Mouse (Mus musculus): ENCODE results near the gene Ldb2. TPM values are rescaled to one million over a fixed set of nuclear protein-coding genes. Genes with fewer than 3 reads are reported as not detected.

Ldb2 gene
- total and polyA plus RNA-seq, 3 experiments, result 7.3 to 15.1 (median 7.6) TPM

GRCm38 (mm10) chr5:44729646-44730310, 69.7 kb downstream of the Ldb2 start:
- intact Hi-C loops (cut with DNase I), result loop anchor here (10.0 kb wide), 1 partner anchor 425 kb away; no protein-coding TSS in a partner anchor
- Histone ChIP-seq H3K27me3 (ENCODE audit: control insufficient read depth, insufficient read depth, low read length) (no peaks in the 10 kb centered on the region), H3K4me3 (no peak overlapping the region), H3K9ac (ENCODE audit: low read depth, low read length) (no peak overlapping the region), H3K79me2 (replicated peaks; ENCODE audit: control insufficient read depth, insufficient read depth, low read length) (0 out of 2 replicates have a peak, but pooled peaks cover 2% of the 10 kb centered on the region), H3K36me3 (ENCODE audit: control insufficient read depth, insufficient read depth, low read length) (no peaks in the 10 kb centered on the region), H3K27ac (no peak overlapping the region), H3K4me1 (ENCODE audit: control insufficient read depth, insufficient read depth, low read length) (no peaks in the 10 kb centered on the region; the same call in none of the 2 replicates)
- TF ChIP-seq CTCF (IDR thresholded peaks at IDR 0.05) (no peak), EP300 (IDR thresholded peaks at IDR 0.05; ENCODE audit: insufficient read depth, low read depth, low read length) (no peak), POLR2A (IDR thresholded peaks at IDR 0.05; ENCODE audit: insufficient read depth, low read depth, low read length) (no peak)
- 56% methylated on average over 8 of the region's 8 CpGs for WGBS
- DNase-seq, result no peak

- DNase-seq, result no peak
- Histone ChIP-seq H3K27me3 (ENCODE audit: control insufficient read depth, insufficient read depth, low read length) (no peaks in the 10 kb centered on the region), H3K4me1 (ENCODE audit: control insufficient read depth, insufficient read depth, low read length) (no peaks in the 10 kb centered on the region; the same call in none of the 2 replicates), H3K9ac (ENCODE audit: low read depth, low read length) (no peak overlapping the region), H3K4me3 (no peak overlapping the region), H3K27ac (peak overlapping the region; percentile 3; the same call in 1 of the 2 replicates), H3K79me2 (replicated peaks; ENCODE audit: control insufficient read depth, insufficient read depth, low read length) (no peaks in the 10 kb centered on the region), H3K36me3 (ENCODE audit: control insufficient read depth, insufficient read depth, low read length) (no peaks in the 10 kb centered on the region)
- TF ChIP-seq CTCF (IDR thresholded peaks at IDR 0.05) (no peak), EP300 (IDR thresholded peaks at IDR 0.05; ENCODE audit: insufficient read depth, low read depth, low read length) (no peak), POLR2A (IDR thresholded peaks at IDR 0.05; ENCODE audit: insufficient read depth, low read depth, low read length) (no peak)
- intact Hi-C loops (cut with DNase I), result loop anchor here (10.0 kb wide), 1 partner anchor 423 kb away; no protein-coding TSS in a partner anchor
- WGBS, result 82% methylated on average over 11 of the region's 11 CpGs
These were observed 71.5 kb downstream of the Ldb2 start for GRCm38 (mm10) chr5:44727995-44728394.

GRCm38 (mm10) chr5:44726546-44727476, 72.7 kb downstream of the Ldb2 start:
- intact Hi-C loops (cut with DNase I), result loop anchor here (10.0 kb wide), 1 partner anchor 422 kb away; no protein-coding TSS in a partner anchor
- TF ChIP-seq EP300 (IDR thresholded peaks at IDR 0.05; ENCODE audit: insufficient read depth, low read depth, low read length) (no peak), CTCF (IDR thresholded peaks at IDR 0.05) (0 out of 2 replicates have a peak, but pooled peaks have one; percentile 2), POLR2A (IDR thresholded peaks at IDR 0.05; ENCODE audit: insufficient read depth, low read depth, low read length) (no peak)
- no peaks in the 10 kb centered on the region for H3K79me2 ChIP-seq (replicated peaks; ENCODE audit: control insufficient read depth, insufficient read depth, low read length)
- 52% methylated on average over 14 of the region's 14 CpGs for WGBS
- no peaks in the 10 kb centered on the region for H3K27me3 ChIP-seq (ENCODE audit: control insufficient read depth, insufficient read depth, low read length)
- no peaks in the 10 kb centered on the region; the same call in none of the 2 replicates for H3K4me1 ChIP-seq (ENCODE audit: control insufficient read depth, insufficient read depth, low read length)
- H3K9ac ChIP-seq (ENCODE audit: low read depth, low read length), result no peak overlapping the region
- peak overlapping the region; percentile 12; the same call in 1 of the 2 replicates for H3K4me3 ChIP-seq
- no peaks in the 10 kb centered on the region for H3K36me3 ChIP-seq (ENCODE audit: control insufficient read depth, insufficient read depth, low read length)
- DNase-seq, result peak in 1 of 2 experiments; percentile 20
- peak overlapping the region; percentile 57 for H3K27ac ChIP-seq

GRCm38 (mm10) chr5:44725501-44725900, 74.0 kb downstream of the Ldb2 start:
- H3K36me3 ChIP-seq (ENCODE audit: control insufficient read depth, insufficient read depth, low read length), result no peaks in the 10 kb centered on the region
- no peak overlapping the region for H3K9ac ChIP-seq (ENCODE audit: low read depth, low read length)
- no peak for DNase-seq
- H3K79me2 ChIP-seq (replicated peaks; ENCODE audit: control insufficient read depth, insufficient read depth, low read length), result no peaks in the 10 kb centered on the region
- 68% methylated on average over 2 of the region's 2 CpGs for WGBS
- H3K4me3 ChIP-seq, result no peak overlapping the region
- no peaks in the 10 kb centered on the region for H3K27me3 ChIP-seq (ENCODE audit: control insufficient read depth, insufficient read depth, low read length)
- no peaks in the 10 kb centered on the region; the same call in none of the 2 replicates for H3K4me1 ChIP-seq (ENCODE audit: control insufficient read depth, insufficient read depth, low read length)
- no peak overlapping the region for H3K27ac ChIP-seq
- intact Hi-C loops (cut with DNase I), result loop anchor here (10.0 kb wide), 1 partner anchor 421 kb away; no protein-coding TSS in a partner anchor
- TF ChIP-seq EP300 (IDR thresholded peaks at IDR 0.05; ENCODE audit: insufficient read depth, low read depth, low read length) (no peak), POLR2A (IDR thresholded peaks at IDR 0.05; ENCODE audit: insufficient read depth, low read depth, low read length) (no peak), CTCF (IDR thresholded peaks at IDR 0.05) (no peak)

- Histone ChIP-seq H3K4me3 (no peak overlapping the region), H3K4me1 (ENCODE audit: control insufficient read depth, insufficient read depth, low read length) (no peaks in the 10 kb centered on the region; the same call in 1 of the 2 replicates), H3K36me3 (ENCODE audit: control insufficient read depth, insufficient read depth, low read length) (no peaks in the 10 kb centered on the region), H3K27me3 (ENCODE audit: control insufficient read depth, insufficient read depth, low read length) (no peaks in the 10 kb centered on the region), H3K79me2 (replicated peaks; ENCODE audit: control insufficient read depth, insufficient read depth, low read length) (no peaks in the 10 kb centered on the region), H3K27ac (no peak overlapping the region), H3K9ac (ENCODE audit: low read depth, low read length) (no peak overlapping the region)
- WGBS, result 48% methylated on average over 1 of the region's 1 CpGs
- no peak for TF ChIP-seq CTCF (IDR thresholded peaks at IDR 0.05)
- intact Hi-C loops (cut with DNase I), result loop anchor here (10.0 kb wide), 1 partner anchor 415 kb away; no protein-coding TSS in a partner anchor
- DNase-seq, result no peak
These were observed 79.6 kb downstream of the Ldb2 start for GRCm38 (mm10) chr5:44719872-44720271.
